Mouse (Mus musculus) gastrocnemius, adult 2 months (tissue): ENCODE data around the gene Rela. TPM values are rescaled to one million over a fixed set of nuclear protein-coding genes. Genes with fewer than 3 reads are reported as not detected.

Source experiments
- DNase-seq: peaks from one replicate; pipeline ENCODE4 v3.0.0; 2022
- H3K27ac ChIP-seq: fragments of 200-600 bp; 2 replicates; pipeline ENCODE4 v1.8.1; 2022; ENCODE audit warnings: mild to moderate bottlenecking
- H3K4me3 ChIP-seq: fragments of 200-600 bp; 2 replicates; pipeline ENCODE4 v1.8.1; 2022; ENCODE audit warnings: mild to moderate bottlenecking, moderate library complexity
- CTCF ChIP-seq: fragments of 200-600 bp; IDR thresholded peaks from 2 replicates; pipeline ENCODE4 v1.8.1; 2022; ENCODE audit warnings: antibody characterized with exemption, mild to moderate bottlenecking, moderate library complexity
- intact Hi-C: fragments of 180-260 bp; cut with DNase I; formaldehyde crosslinking; loops from one replicate; pipeline ENCODE4 v1.15.1; 2025
- total RNA-seq, 2 experiments: library from RNA; stranded (reverse); gene quantifications; 2 replicates each; pipeline ENCODE4 v1.2.3; 2021

Rela gene
- total RNA-seq, 2 experiments from 2014 or later, result 14.6 to 14.7 TPM

DNA sequence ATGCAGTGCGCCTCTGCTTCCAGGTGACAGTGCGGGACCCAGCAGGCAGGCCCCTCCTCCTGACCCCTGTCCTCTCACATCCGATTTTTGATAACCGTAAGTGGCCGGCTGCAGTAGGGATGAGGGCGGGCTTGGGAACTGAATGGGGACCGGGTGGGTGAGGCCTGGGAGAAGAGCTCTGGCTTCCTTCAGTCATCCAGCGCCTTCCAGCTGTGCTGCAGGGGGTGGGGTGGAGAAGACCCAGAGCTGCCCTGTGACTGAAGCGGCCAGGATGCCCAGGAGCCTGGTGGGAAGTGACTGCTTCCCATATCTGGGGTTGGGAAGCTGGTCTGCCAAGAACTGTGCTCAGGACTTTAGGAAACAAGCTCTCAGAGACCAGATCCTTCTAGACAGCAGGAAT lies 3.1 kb downstream of the Rela start:
- intact Hi-C loops, result no loop called here
- no peak overlapping the region for H3K4me3 ChIP-seq
- H3K27ac ChIP-seq, result no peak overlapping the region
- no peak for TF ChIP-seq CTCF
- no peak for DNase-seq

DNA sequence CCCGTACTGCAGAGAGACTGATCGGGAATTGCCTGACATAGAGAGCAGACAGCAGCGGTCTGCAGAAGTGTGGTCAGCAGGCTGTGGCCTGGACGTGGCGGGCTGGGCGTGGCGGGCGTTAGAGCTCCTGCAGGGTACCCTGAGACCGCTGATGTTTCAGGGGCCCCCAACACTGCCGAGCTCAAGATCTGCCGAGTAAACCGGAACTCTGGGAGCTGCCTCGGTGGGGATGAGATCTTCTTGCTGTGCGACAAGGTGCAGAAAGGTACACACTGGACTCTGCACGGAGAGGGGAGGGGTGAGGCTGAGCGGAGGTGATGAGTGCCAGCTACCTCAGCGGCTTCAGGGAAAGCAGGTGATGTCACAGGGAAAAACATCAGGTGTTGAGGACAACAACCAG lies 3.7 kb downstream of the Rela start:
- no peak for DNase-seq
- no peak overlapping the region for H3K4me3 ChIP-seq
- intact Hi-C loops, result no loop called here
- no peak for TF ChIP-seq CTCF
- H3K27ac ChIP-seq, result no peak overlapping the region

DNA sequence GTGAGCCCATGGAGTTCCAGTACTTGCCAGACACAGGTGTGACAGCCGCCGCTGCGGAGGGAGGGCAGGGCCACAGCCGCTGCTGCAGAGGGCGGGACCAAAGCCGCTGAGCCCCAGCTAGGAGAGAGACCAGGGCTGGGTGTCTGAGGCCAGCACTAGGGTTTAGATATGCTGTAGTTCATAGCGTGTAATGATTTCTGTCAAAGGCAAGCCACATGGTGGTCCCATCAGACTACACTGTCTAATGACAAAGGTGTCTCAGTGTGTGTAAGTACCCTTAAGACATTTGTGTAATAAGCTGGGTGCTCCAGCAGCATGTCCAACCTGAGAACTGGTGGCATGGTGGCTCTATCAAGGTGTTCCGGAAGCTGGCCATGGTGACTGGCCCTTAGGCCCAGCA lies 4.4 kb downstream of the Rela start:
- no peak overlapping the region for H3K4me3 ChIP-seq
- no peak for DNase-seq
- H3K27ac ChIP-seq, result no peak overlapping the region
- TF ChIP-seq CTCF, result no peak
- intact Hi-C loops, result no loop called here

DNA sequence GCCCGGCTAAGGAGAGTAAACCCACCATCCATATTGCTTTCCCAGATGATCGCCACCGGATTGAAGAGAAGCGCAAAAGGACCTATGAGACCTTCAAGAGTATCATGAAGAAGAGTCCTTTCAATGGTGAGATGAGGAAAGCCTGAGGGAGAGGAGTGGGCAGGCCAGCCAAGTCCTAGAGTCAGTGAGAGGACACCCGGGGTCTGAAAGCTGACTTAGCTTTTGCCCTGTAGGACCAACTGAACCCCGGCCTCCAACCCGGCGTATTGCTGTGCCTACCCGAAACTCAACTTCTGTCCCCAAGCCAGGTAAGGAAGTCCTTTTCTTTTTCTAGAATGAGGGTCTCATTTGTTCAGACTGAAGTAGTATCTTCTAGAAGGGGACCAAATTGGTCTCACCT lies 8.0 kb downstream of the Rela start:
- intact Hi-C loops, result no loop called here
- H3K27ac ChIP-seq, result no peak overlapping the region
- no peak for TF ChIP-seq CTCF
- H3K4me3 ChIP-seq, result no peak overlapping the region
- DNase-seq, result peak; percentile 5

DNA sequence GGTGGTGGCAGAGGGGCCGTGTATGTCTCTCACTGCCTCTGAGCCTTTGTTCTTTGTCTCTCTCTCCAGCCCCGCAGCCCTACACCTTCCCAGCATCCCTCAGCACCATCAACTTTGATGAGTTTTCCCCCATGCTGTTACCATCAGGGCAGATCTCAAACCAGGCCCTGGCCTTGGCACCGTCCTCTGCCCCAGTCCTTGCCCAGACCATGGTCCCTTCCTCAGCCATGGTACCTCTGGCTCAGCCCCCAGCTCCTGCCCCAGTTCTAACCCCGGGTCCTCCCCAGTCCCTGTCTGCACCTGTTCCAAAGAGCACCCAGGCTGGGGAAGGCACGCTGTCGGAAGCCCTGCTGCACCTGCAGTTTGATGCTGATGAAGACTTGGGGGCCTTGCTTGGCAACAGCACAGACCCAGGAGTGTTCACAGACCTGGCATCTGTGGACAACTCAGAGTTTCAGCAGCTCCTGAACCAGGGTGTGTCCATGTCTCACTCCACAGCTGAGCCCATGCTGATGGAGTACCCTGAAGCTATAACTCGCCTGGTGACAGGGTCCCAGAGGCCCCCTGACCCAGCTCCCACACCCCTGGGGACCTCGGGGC lies 9.5 kb downstream of the Rela start:
- Histone ChIP-seq H3K4me3 (no peak overlapping the region), H3K27ac (no peak overlapping the region)
- TF ChIP-seq CTCF, result no peak
- intact Hi-C loops, result no loop called here
- peak; percentile 19 for DNase-seq

DNA sequence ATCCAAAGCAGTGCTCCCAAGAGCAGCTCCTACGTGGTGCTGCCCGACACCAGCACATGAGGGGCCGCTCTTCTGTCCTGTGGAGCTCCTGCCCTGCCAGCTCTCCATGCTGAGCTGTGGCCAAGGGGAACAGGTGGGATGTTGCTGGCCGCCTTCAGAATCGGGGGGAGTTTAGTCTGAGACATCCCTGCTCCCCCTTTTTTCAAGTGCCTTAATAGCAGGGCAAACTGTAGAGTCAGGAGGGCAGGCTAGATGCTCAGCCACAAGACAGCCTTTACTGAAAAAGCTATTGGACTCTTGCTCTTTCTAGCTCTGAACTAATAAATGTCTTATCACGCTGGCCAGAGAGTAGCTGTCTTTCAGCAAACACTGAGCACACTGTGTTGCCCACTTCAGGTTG lies 10.5 kb downstream of the Rela start:
- no peak for TF ChIP-seq CTCF

DNA sequence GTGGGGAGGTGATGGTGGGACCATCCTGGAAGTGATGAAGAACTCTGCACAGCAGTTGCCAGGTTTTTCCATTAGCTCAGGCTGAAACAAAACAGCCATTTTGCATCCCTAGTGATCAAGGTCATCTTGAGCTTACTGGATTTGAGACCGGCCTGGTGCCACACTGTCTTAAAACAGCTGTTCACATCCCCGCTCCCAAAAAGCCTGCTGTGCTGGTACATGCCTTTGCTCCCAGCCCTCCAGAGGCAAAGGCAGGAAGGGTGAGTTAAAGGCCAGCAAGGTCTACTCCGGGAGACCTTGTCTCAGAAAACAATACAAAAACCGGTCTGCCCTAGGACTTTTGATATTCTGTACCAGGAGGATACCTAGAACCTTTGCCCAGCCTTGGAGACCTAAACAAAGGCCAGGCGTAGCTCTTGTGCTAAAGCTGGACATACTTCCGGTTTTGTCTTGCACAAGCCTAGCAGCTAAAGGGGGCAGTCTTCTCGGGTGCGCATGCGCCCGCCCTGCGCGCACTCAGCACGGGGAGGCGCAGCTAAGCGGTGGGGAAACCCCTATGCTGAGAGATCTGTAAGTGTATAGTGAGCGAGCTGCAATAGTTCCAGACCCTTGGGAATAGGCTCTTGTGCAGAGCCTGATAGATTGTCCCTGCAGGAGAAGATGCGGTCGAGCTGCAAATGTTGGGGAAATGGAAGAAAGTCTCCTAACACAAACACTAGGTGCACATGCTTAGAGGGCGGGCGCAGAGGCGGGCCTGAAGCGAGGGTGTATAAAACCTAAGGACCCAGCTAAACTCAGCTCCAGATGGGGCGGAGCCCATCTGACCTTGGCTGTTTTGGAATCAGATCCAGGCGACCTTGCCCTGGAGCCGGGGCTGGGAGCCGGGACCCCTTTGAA lies 11.4 kb downstream of the Rela start:
- peak overlapping the region; percentile 69 for H3K4me3 ChIP-seq
- peak; percentile 88 for DNase-seq
- intact Hi-C loops, result no loop called here
- peak; percentile 35; the same call in 1 of the 2 replicates for TF ChIP-seq CTCF
- peak overlapping the region; percentile 86 for H3K27ac ChIP-seq

More for the DNA sequence above, 10.5 kb downstream of the Rela start:
- H3K27ac ChIP-seq, result peak overlapping the region; percentile 86
- intact Hi-C loops, result no loop called here
- peak; percentile 13 for DNase-seq
- H3K4me3 ChIP-seq, result no peak overlapping the region

DNA sequence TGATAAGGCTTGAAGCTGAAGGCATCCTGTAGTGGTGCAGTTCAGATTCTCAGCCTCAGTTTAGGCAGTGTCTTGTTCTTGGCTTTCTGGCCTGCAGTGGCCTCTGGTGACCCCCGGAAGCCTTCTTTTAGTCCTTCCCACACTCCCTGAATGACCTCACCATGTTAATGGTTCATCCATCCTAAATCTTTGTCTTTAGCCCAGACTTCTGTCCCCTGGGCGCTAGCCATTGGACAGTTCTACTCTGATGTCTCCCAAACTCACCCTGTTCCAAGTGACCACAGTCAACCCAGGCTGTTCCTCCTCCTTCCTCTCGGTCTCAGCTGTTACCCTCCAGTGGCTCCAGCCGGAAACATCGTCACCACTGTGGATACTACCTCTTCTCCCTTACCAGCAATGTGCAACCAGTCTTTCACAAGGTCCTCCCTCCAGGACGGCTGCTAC lies 12.0 kb downstream of the Rela start:
- Histone ChIP-seq H3K27ac (peak overlapping the region; percentile 86), H3K4me3 (peak overlapping the region; percentile 69)
- intact Hi-C loops, result no loop called here
- TF ChIP-seq CTCF, result no peak
- peak; percentile 76 for DNase-seq

DNA sequence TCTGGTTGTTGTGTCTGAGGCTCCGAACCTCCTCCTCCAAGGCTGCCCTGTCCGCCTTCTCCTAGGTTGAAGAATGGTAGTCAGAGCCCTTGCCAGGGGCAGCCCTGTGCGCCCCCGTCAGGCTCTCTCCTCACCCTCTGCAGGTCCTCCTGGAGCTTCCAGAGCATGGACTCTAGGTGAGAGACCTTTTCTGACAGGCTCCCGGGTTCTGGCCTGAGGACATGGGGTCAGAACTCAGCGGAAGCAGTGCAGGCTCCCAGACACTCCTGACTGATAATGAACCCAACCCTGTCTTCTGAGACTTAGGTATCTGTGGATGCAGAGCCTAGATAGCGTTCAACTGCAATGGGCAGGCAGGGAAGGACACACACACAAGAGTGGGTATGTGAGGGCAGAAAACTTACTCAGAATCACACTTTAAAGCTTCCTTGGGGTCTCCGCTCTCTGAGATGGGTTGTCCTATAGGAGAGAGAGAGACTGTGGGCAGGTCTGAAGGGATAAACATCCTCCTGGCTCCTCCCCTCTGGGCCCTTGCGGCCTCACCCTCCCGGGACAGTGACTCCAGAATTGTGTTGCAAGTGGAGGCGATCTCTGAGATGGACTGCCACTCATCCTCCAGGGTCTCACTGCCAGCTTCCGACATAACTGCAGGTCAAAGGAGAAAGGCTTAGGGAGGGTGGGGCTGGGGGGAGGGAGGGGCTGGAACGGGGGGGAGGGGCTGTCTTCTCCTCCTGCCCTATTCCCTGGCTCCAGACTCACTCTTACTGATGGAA lies 14.4 kb downstream of the Rela start:
- TF ChIP-seq CTCF, result no peak
- H3K27ac ChIP-seq, result peak overlapping the region; percentile 28
- intact Hi-C loops, result no loop called here
- no peak overlapping the region for H3K4me3 ChIP-seq
- DNase-seq, result peak; percentile 22

DNA sequence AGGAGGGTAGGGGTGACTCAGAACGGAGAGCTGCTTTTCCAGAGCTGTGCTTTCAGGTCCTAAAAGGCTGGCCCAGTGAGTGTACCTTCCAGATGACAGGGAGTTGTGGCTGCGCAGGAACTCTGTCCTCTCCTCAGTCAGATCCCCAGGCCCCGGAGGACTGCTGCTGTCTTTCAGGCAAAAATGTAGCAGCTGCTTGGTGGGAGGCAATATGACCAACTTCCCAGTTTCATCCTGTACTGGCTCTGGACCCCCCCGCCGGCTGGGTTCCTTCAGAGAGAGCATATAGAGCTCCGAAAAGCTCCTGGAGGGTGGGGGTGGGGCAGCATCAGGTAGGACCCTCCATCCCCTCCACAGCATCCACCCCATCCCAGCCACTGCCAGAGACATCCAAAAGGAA lies 15.3 kb downstream of the Rela start:
- DNase-seq, result peak; percentile 18
- Histone ChIP-seq H3K27ac (no peak overlapping the region; the same call in 1 of the 2 replicates), H3K4me3 (no peak overlapping the region)
- intact Hi-C loops, result no loop called here
- TF ChIP-seq CTCF, result no peak

DNA sequence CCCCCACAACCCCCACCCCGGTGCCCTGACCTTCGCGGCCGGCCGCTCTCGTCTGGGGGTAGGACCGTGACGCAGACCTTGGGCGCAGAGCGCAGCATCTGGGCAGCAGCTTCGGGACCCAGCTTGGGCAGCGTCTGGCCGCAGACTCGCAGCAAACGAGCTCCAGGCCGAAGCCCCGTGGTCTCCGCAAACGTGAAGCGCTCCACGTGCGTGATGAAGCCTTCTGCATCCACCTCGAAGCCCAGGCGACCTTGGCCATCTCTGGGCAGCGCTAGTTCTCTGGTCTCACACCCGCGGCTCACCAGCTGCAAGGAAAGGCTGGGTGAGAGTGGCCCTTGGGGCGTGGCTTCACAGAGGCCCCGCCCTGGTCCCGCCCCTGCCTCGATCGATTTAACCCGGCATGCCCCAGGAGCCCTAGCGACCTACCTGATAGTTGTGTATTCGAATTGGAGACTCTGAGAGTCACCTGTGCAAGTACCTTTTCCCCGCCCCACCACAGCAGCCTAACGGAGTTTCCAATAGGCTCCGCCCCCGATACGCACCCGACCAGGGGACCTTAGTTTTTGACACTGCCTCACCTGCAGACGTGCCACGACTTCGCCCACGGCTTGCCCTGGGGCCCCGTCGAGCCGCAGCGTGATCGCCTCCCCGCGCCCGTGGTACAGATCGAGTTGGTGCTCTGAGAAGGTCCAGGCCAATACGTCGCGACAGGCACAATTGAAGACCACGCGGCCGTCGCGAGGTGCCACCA lies 16.9 kb downstream of the Rela start:
- no peak for TF ChIP-seq CTCF
- H3K27ac ChIP-seq, result no peak overlapping the region
- H3K4me3 ChIP-seq, result peak overlapping the region; percentile 53
- DNase-seq, result peak; percentile 29
- intact Hi-C loops, result no loop called here

DNA sequence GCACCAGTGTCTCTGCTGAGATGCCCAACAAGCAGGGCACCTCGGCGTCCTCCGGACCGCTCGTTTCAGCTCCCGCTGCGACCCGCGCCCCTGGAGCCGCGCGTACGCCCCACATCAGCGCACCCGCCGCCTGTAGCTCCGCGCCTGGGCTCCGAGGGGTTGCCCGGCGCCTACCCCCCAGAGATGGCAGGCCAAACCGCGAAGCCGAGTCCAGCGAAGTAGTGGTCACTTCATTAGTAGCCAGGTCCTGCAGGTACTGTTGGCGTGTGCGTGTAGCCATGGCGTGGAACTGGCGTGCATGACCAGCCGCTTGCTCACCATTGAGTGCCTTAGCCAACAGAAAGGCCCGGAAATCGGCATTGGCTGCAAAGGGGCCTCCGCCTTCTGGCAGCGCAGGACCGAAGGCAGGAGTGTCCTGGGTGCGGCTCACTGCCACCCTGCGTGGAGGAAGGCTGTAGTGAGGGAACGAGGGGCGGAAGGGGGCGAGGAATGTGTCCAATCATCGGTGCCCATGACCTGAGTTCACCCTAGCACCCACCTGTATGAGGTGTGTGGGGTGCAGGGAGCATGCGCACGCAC lies 17.5 kb downstream of the Rela start:
- no peak for TF ChIP-seq CTCF
- DNase-seq, result peak; percentile 20
- H3K4me3 ChIP-seq, result peak overlapping the region; percentile 53
- intact Hi-C loops, result no loop called here
- no peak overlapping the region for H3K27ac ChIP-seq
